Mouse (Mus musculus): ENCODE results near the gene Scn8a. TPM values are rescaled to one million over a fixed set of nuclear protein-coding genes. Genes with fewer than 3 reads are reported as not detected.
"Not testable (repeated sequence)": the region's sequence is repeated elsewhere in the genome, so short reads cannot be mapped to it uniquely, and the experiment has no call there.

Scn8a gene
- 6.8 and 12.5 TPM in 2 replicates for polyA plus RNA-seq (2014; fragmentation: Nextera tagmentation; extraction: Ambion mirVana)

DNA sequence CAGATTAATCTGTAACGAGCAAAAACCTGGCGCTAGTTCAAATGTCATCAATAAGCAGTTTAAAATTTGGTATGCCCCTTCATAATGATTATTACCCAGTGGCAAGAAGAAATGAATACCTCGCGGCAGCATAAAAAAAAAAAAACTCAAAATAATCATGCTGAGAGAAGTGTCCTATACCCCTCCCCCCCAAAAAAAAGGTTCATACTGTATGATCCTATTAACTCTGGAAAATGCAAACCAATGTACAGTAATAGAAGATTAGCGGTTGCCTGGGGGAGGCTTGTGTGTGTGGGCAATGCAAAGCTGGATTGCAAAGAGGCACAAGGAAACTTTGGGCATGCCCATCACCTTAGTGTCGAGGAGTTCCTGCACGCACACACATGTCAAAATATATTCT, at the start of gene Scn8a:
TSS of gene Scn8a (plus strand) at position 301 of the 400 bp plus-strand sequence.
- ATAC-seq (no peak), DNase-seq (ENCODE audit: low spot score) (no peak)
- WGBS: 60% methylated on average over 7 of the region's 7 CpGs
- H3K9me3 ChIP-seq (replicated peaks; ENCODE audit: control insufficient read depth, low read length): no peaks in the 10 kb centered on the region
- peaks cover 10% of the 10 kb centered on the region for H3K4me1 ChIP-seq (ENCODE audit: control insufficient read depth, insufficient read depth, low read length)
- H3K27me3 ChIP-seq (replicated peaks; ENCODE audit: control insufficient read depth, insufficient read depth, low read length): peaks cover 8% of the 10 kb centered on the region; the same call in 1 of the 2 replicates
- H3K4me3 ChIP-seq (ENCODE audit: low read depth, low read length): peak within 1 kb of the TSS; percentile 41
- no peaks in the 10 kb centered on the region for H3K36me3 ChIP-seq (ENCODE audit: control insufficient read depth, insufficient read depth, low read length)
- peak within 1 kb of the TSS; percentile 59 for H3K9ac ChIP-seq (ENCODE audit: low read length)
- H3K27ac ChIP-seq (ENCODE audit: low read depth, low read length): peak within 1 kb of the TSS; percentile 66; the same call in 1 of the 2 replicates
- peak within 1 kb of the TSS; percentile 51 for H3K4me2 ChIP-seq (ENCODE audit: low read length)

DNA sequence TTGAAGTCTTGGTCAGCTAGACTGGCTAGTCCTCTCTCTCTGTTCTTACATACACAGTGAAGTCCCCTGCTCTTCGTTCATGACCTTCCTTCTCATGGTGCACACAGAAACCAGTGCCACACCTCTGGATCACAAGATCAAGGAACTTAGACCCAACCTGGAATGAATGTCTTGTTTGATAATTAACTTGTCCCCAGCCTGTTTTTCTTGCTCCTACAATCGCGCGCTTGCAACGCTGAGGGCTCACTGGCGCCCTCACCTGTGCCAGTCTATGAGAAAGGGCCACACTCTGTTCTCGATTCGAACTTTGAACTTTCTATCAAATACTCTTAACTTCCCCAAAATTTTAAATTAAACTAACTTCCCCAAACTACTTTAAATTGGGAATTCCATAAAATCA, 47.8 kb upstream of the Scn8a start:
- no peak overlapping the region for H3K4me2 ChIP-seq (ENCODE audit: low read length)
- H3K9ac ChIP-seq (ENCODE audit: low read length): no peak overlapping the region
- no peaks in the 10 kb centered on the region for H3K4me1 ChIP-seq (ENCODE audit: control insufficient read depth, insufficient read depth, low read length)
- no peak for ATAC-seq
- no peaks in the 10 kb centered on the region for H3K27me3 ChIP-seq (replicated peaks; ENCODE audit: control insufficient read depth, insufficient read depth, low read length)
- DNase-seq (ENCODE audit: low spot score): no peak
- WGBS: 61% methylated on average over 8 of the region's 8 CpGs
- no peak overlapping the region for H3K4me3 ChIP-seq (ENCODE audit: low read depth, low read length)
- H3K36me3 ChIP-seq (ENCODE audit: control insufficient read depth, insufficient read depth, low read length): peaks cover 5% of the 10 kb centered on the region; the same call in 1 of the 2 replicates
- H3K9me3 ChIP-seq (replicated peaks; ENCODE audit: control insufficient read depth, low read length): no peaks in the 10 kb centered on the region
- H3K27ac ChIP-seq (ENCODE audit: low read depth, low read length): no peak overlapping the region

DNA sequence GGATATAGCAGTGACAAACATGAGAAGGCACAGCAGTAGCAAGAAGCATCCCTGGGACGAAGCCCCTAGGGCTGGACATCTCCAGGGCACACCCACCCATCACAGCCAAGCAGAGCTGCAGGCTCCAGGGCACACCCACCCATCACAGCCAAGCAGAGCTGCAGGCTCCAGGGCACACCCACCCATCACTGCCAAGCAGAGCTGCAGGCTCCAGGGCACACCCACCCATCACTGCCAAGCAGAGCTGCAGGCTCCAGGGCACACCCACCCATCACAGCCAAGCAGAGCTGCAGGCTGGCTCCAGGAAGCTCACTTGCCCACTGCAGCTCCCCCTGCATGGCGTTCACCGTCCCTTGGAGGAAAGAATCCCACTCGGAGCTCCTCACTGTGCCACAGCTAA, 47.3 kb upstream of the Scn8a start:
- not testable (repeated sequence) for DNase-seq (ENCODE audit: low spot score); H3K36me3 ChIP-seq (ENCODE audit: control insufficient read depth, insufficient read depth, low read length); H3K4me3 ChIP-seq (ENCODE audit: low read depth, low read length); H3K4me1 ChIP-seq (ENCODE audit: control insufficient read depth, insufficient read depth, low read length); H3K9me3 ChIP-seq (replicated peaks; ENCODE audit: control insufficient read depth, low read length); H3K9ac ChIP-seq (ENCODE audit: low read length); H3K4me2 ChIP-seq (ENCODE audit: low read length); ATAC-seq; H3K27ac ChIP-seq (ENCODE audit: low read depth, low read length); H3K27me3 ChIP-seq (replicated peaks; ENCODE audit: control insufficient read depth, insufficient read depth, low read length)
- 82% methylated on average over 4 of the region's 4 CpGs for WGBS

DNA sequence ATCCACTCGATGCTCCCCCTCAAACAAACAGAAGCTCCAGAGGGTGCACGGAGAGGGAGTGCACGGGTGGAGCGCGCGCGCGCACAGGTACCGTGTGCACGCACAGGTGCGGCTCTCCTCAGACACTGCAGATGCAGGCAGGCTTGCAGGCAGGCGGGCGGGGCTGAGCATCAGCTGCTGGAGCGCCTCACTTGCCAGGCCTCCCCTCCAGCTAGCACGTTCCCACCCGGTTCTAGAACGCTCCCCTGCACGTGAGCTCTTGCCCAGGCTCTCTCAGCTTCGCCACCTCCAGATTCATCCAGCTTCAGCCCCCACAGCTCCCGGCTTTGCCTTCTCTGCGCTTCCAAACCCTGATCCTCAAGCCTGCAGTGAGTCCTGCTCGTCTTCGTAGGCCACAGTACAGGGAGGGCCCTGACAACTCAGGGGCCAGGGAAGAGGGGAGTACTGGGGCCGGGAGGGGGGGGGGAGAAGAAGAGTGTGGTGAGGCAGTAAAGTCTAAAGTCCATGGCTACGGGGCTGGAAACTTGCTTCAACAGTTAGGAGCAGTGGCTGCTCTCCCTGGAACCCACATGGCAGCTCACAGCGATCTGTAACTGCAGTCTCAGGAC, 44.3 kb upstream of the Scn8a start:
- H3K36me3 ChIP-seq (ENCODE audit: control insufficient read depth, insufficient read depth, low read length): no peaks in the 10 kb centered on the region
- ATAC-seq (peak; percentile 40; the same call in 1 of the 2 replicates), DNase-seq (ENCODE audit: low spot score) (no peak)
- H3K9ac ChIP-seq (ENCODE audit: low read length): peak overlapping the region; percentile 43
- no peaks in the 10 kb centered on the region for H3K9me3 ChIP-seq (replicated peaks; ENCODE audit: control insufficient read depth, low read length)
- WGBS: 19% methylated on average over 25 of the region's 26 CpGs
- H3K4me2 ChIP-seq (ENCODE audit: low read length): peak overlapping the region; percentile 35
- H3K4me1 ChIP-seq (ENCODE audit: control insufficient read depth, insufficient read depth, low read length): no peaks in the 10 kb centered on the region
- no peak overlapping the region for H3K4me3 ChIP-seq (ENCODE audit: low read depth, low read length)
- no peak overlapping the region for H3K27ac ChIP-seq (ENCODE audit: low read depth, low read length)
- H3K27me3 ChIP-seq (replicated peaks; ENCODE audit: control insufficient read depth, insufficient read depth, low read length): no peaks in the 10 kb centered on the region

DNA sequence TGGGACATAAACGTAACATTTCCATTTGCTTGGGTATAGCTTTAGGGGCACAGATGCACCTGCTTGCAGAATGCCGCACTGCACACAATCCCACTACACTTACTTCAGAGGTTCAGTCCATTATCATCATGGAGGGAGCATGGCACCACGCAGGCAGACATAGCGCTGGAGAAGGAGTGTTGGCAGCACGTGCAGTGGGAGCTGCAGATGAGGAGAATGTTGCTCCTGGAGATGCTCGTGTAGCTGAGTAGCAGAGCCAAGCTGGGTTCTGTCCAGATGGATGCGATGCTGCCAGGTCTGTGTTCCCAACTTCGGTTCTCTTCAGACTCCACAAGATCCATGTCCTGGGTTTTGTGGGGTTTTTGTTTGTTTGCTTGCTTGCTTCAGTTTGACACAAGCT, 43.6 kb upstream of the Scn8a start:
- Histone ChIP-seq H3K36me3 (ENCODE audit: control insufficient read depth, insufficient read depth, low read length) (no peaks in the 10 kb centered on the region), H3K27me3 (replicated peaks; ENCODE audit: control insufficient read depth, insufficient read depth, low read length) (no peaks in the 10 kb centered on the region), H3K4me3 (ENCODE audit: low read depth, low read length) (no peak overlapping the region), H3K9ac (ENCODE audit: low read length) (no peak overlapping the region), H3K4me1 (ENCODE audit: control insufficient read depth, insufficient read depth, low read length) (no peaks in the 10 kb centered on the region), H3K27ac (ENCODE audit: low read depth, low read length) (no peak overlapping the region), H3K9me3 (replicated peaks; ENCODE audit: control insufficient read depth, low read length) (no peaks in the 10 kb centered on the region), H3K4me2 (ENCODE audit: low read length) (no peak overlapping the region)
- ATAC-seq: no peak
- 81% methylated on average over 8 of the region's 8 CpGs for WGBS
- peak; percentile 32 for DNase-seq (ENCODE audit: low spot score)

DNA sequence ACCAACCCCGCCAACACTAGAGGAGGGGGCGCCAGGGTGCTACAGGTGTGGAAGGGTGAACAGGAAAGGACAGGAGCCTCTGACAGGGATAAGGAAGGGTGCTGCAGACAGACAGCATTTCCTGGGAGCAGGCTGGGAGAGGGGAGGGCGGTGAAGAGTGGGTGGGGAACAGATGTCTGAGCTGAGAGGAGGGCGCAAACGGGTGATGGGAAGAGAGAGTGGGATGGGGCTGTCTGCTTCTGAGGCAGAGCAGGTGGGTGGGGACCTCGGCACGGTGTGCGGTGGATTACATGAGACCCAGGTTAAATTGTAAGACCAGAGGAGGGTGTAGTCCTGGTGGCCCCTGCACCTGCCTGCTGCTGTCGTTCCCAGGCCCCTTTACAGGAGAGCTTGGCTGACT, 39.9 kb upstream of the Scn8a start:
- Histone ChIP-seq H3K27ac (ENCODE audit: low read depth, low read length) (no peak overlapping the region), H3K4me3 (ENCODE audit: low read depth, low read length) (no peak overlapping the region), H3K9me3 (replicated peaks; ENCODE audit: control insufficient read depth, low read length) (no peaks in the 10 kb centered on the region), H3K4me2 (ENCODE audit: low read length) (no peak overlapping the region), H3K9ac (ENCODE audit: low read length) (no peak overlapping the region), H3K27me3 (replicated peaks; ENCODE audit: control insufficient read depth, insufficient read depth, low read length) (no peaks in the 10 kb centered on the region), H3K36me3 (ENCODE audit: control insufficient read depth, insufficient read depth, low read length) (no peaks in the 10 kb centered on the region), H3K4me1 (ENCODE audit: control insufficient read depth, insufficient read depth, low read length) (no peaks in the 10 kb centered on the region)
- peak; percentile 32; the same call in 1 of the 2 replicates for ATAC-seq
- WGBS: 80% methylated on average over 9 of the region's 9 CpGs
- no peak for DNase-seq (ENCODE audit: low spot score)

DNA sequence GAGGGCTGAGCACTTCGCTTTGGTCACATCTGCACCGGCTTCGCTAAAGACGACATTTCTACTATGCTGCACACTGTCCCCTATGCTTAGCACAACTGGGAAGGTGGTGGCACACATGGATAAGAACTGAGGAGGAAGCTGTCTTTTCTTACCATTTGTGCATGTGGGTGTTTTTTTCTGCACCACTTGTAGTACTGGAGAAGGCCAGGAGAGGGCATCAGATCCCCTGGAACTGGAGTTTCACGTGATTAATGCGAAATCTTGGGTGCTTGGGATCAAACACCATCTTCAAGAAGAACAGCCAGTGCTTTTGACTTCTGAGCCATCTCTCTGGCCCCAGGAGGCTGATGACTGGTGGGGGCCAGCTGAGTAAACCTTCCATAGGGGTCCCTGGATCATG, 39.0 kb upstream of the Scn8a start:
- WGBS: 52% methylated on average over 6 of the region's 6 CpGs
- Histone ChIP-seq H3K36me3 (ENCODE audit: control insufficient read depth, insufficient read depth, low read length) (no peaks in the 10 kb centered on the region), H3K4me2 (ENCODE audit: low read length) (no peak overlapping the region), H3K4me1 (ENCODE audit: control insufficient read depth, insufficient read depth, low read length) (no peaks in the 10 kb centered on the region), H3K4me3 (ENCODE audit: low read depth, low read length) (no peak overlapping the region), H3K9me3 (replicated peaks; ENCODE audit: control insufficient read depth, low read length) (no peaks in the 10 kb centered on the region), H3K9ac (ENCODE audit: low read length) (no peak overlapping the region), H3K27me3 (replicated peaks; ENCODE audit: control insufficient read depth, insufficient read depth, low read length) (no peaks in the 10 kb centered on the region), H3K27ac (ENCODE audit: low read depth, low read length) (no peak overlapping the region)
- no peak for ATAC-seq
- no peak for DNase-seq (ENCODE audit: low spot score)

DNA sequence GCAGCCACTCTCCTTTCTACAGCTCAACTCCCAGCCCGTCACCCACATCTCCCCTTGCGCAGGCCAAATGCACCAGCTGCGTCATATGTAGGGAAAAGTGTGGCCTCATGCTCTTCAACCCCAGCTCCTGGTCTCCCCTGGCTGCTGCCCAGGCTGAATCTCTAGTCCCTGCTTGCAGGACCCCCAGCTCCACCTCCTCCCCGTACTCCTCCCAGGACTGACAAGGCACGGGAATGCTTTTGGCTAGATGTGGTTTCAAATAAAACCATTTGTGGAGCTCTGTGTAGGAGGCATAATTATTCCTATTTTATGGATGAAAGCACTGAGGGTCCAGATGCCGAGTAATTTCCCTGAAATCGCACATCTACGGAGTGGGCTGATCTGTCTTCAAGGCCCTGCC, 37.5 kb upstream of the Scn8a start:
- WGBS: 81% methylated on average over 8 of the region's 8 CpGs

DNA sequence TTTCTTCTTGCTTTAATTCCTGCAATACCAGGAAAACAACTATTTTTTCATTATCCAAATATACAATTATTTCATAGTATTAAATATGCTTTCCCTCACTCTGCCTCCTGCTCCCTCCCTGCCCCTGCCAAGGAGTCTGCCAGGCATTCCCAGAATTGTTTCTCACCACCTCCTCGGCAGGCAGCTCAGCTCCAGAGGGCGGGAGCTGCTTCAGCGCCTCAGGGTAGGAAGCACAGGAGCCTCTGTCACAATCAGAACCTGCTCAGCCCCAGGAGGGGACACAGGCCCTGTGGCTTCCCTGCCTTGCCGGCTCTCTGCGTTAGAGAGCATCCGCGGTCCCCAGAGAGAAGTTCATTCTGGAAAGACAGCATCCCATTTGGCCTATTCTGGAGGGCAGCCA, 36.9 kb upstream of the Scn8a start:
- Histone ChIP-seq H3K27me3 (replicated peaks; ENCODE audit: control insufficient read depth, insufficient read depth, low read length) (no peaks in the 10 kb centered on the region), H3K4me3 (ENCODE audit: low read depth, low read length) (no peak overlapping the region), H3K27ac (ENCODE audit: low read depth, low read length) (no peak overlapping the region), H3K36me3 (ENCODE audit: control insufficient read depth, insufficient read depth, low read length) (no peaks in the 10 kb centered on the region), H3K4me1 (ENCODE audit: control insufficient read depth, insufficient read depth, low read length) (no peaks in the 10 kb centered on the region), H3K9ac (ENCODE audit: low read length) (no peak overlapping the region), H3K4me2 (ENCODE audit: low read length) (no peak overlapping the region), H3K9me3 (replicated peaks; ENCODE audit: control insufficient read depth, low read length) (no peaks in the 10 kb centered on the region)
- ATAC-seq (no peak), DNase-seq (ENCODE audit: low spot score) (no peak)
- 22% methylated on average over 7 of the region's 7 CpGs for WGBS

More for the DNA sequence above, 37.5 kb upstream of the Scn8a start:
- no peaks in the 10 kb centered on the region for H3K9me3 ChIP-seq (replicated peaks; ENCODE audit: control insufficient read depth, low read length)
- H3K4me2 ChIP-seq (ENCODE audit: low read length): no peak overlapping the region
- H3K4me3 ChIP-seq (ENCODE audit: low read depth, low read length): no peak overlapping the region
- DNase-seq (ENCODE audit: low spot score) (no peak), ATAC-seq (no peak)
- H3K36me3 ChIP-seq (ENCODE audit: control insufficient read depth, insufficient read depth, low read length): no peaks in the 10 kb centered on the region
- no peak overlapping the region for H3K9ac ChIP-seq (ENCODE audit: low read length)
- no peaks in the 10 kb centered on the region for H3K4me1 ChIP-seq (ENCODE audit: control insufficient read depth, insufficient read depth, low read length)
- H3K27ac ChIP-seq (ENCODE audit: low read depth, low read length): no peak overlapping the region
- no peaks in the 10 kb centered on the region for H3K27me3 ChIP-seq (replicated peaks; ENCODE audit: control insufficient read depth, insufficient read depth, low read length)
